Mouse (Mus musculus) frontal cortex, postnatal 25 days (tissue): ENCODE data around the gene Prlh.

Experiments used
- DNase-seq, 2 experiments: peaks; one replicate each; pipeline ENCODE4 v3.0.0; 2022; ENCODE audit warnings: low spot score in 2 of 2

Gene Prlh

DNA sequence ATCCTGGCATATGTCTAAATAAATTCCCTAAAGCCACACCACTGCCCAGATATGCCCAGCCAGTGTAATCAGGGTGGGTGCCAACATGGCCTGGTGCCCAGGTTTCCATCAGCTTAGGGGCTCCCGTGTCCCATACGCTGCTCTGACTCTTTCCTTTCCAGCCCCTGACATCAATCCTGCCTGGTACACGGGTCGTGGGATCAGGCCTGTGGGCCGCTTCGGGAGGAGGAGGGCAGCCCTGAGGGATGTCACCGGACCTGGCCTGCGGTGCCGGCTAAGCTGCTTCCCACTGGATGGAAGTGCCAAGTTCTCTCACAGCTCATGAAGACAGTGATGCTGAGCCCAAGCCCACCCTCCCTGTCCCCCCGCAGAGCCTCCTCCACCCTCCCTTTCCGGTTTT lies 780 bp downstream of the Prlh start:
- DNase-seq = no peak

DNA sequence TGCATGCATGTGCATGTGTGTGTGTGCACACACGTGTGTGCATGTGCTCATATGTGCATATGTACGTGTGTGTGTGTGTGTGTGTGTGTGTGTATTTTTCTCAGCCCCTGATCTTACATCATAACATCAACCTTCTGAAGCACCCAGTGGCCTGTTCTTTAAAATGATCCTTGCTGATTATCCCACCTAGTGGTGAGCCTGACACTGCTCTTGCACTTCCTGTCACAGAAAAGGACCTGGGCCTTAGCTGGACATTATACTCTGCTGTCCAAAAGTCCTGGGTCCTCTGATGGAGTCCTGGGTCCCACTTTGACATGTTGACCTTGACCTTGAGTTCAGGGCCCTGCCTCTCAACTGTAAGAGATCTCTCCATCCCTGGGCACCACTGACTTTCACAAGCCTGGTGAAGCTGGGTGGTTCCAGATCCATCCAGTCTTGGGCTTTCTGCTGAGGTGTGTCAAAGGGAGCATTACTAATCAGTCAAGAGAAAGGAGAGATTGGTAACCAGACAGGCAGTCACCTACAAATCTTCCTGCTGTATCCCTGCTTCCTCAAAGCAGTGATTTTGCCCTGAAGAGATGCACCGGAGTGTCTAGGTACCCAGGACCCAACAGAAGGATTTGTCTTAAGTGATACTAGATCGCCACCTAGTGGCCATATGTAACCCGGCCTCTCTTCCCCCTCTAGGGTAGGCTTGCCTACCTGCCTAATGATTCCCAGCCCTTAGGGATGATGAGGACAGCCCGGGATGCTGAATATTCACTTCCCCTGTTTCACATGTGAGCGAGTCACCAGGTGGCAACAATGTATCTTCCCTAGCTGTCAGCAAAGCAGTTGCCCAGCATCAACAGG lies 3.6 kb downstream of the Prlh start:
- peak; percentile 27 to 59 for DNase-seq

DNA sequence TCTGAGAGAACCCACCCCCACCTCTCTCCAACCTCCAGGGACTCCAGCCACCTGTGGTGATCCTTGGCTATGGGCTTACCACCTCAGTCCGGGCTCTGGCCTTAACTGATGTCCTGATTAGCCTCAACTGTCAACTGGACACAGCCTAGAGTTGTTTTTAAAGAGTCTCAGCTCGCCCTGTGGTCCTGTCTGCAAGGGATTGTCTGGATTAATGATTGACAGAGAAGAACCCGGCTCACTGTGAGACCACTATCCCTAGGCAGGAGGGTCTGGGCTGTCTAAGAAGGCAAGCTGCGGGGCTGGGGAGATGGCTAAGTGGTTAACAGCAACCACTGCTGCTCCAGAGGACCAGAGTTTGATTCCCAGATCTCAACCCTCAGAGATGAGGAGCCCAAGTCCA lies 9.6 kb downstream of the Prlh start:
- DNase-seq = no peak

- no peak for DNase-seq
These were observed 10.1 kb downstream of the Prlh start for GRCm38 (mm10) chr1:90962994-90963393.

DNA sequence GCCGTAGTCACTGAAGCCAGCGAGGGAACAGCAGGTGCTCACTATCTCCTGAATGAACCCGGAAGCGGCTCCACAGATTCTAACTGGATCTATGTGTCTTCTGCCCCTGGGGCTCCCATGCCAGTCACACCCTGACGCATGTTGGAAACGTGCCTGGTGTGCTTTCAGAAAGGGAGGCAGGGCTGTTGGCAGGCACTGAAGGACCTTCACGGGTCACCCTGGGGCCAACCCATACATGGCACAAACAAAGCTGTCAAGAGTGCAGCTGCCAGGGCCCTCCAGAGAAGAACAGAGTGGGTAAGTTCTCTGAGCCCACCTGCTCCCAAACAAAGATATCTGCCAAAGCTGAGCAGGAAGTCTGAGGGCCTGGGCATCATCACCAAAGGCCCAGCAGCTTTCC lies 14.7 kb downstream of the Prlh start:
- no peak for DNase-seq

DNA sequence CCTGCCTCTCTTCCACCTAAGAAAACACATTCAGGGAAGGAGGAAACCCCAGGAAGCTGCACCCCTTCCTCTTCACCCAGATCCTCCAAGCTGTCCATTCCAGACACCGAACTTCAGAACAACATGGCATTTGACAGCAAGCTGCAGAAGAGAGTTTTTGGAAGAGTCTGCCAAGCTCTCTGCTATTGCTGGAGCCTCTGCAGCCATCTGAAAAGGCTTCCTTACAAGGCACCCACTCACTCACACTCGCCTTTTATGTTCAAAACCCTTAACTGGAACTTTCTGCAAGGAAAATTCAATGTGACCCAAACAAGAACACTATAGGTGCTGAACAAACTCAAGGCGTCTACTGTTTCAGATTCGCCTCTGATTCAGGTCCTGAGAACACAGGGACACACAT lies 15.7 kb downstream of the Prlh start:
- no peak for DNase-seq

DNA sequence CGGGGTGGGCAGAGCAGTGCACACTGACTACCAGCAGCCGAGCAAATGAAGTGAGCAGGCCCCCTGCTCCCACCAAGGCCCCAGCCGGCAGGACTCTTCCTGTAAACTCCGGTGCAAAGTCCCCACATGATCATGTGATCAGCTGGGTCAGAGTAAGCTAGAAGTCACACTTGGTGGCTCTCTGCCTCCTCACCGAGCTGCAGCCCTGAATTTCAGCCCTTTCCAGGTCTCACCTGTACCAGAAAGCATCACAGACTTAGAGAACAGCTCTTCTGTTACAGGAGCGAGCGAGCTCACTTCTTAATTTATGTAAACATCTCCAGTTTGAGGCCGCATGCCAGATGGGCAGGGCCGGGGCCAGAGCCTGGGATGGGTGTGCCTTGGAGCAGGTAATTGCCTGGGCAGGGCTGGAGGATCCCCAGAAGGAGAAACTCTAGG lies 16.5 kb downstream of the Prlh start, which contains the start of gene Rab17:
TSS of gene Rab17 (minus strand) at position 315 of the 438 bp plus-strand sequence.
- no peak for DNase-seq

DNA sequence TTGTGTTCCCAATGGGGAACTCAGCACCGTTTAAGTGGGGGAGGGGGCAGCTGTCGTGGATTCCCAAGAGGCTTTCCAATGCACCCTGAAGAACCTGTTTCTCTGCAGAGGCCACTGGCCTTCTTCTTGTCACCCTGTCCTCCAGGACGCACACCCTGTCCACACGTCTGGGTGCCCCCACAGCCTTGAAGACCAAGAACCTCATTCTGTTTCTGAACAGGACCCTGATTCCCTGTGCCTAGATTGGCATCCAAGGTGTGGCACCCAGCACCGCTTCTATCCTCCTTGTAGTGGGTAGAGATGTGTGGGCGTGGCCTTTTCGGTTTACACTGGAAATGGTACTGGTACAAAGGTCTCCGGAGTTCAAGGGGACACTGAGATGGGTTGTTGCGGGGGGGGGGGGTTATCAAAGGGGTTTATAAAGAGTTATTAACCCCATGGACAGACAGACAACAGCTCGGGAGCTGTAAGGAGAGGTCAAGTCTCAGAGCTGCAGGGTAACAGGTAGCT lies 17.0 kb downstream of the Prlh start:
- no peak for DNase-seq

DNA sequence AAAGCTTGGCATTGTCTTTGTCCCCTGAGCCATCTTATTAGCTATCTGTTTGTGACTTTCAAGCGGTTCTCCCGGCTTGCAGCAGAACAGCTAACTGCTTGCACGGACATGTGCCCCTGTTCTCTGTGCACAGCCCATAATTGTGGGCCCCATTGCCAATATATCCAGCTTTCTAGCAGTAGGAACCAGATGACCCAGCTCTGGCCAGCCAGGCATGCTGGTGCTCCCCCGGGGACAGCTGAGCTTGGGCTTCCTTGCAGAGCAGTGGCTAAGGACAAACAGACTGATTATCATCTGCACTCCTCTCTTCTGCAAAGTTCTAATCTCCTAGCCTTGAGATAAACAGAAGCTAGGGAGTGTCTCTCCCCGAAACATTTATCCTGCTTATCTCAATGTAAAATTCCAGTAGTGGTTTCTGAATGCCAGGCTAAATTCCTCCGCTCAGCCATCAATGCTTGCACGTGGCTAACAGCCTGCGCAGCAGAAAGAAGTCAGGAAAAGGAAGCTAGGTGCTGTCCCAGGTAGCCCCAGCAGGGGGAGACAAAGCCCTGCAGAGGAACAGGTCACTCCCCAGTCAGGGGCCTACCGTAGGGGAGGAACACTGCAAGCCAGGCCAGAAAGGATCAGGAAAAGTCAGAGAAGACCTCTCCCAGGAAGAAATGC lies 20.1 kb downstream of the Prlh start:
- peak; percentile 97 to 98 for DNase-seq

- DNase-seq = no peak
These were observed 20.6 kb downstream of the Prlh start for GRCm38 (mm10) chr1:90973574-90973911.

GRCm38 (mm10) chr1:90974906-90975649 lies 22.2 kb downstream of the Prlh start:
- peak; percentile 37 to 57 for DNase-seq

- no peak for DNase-seq
These were observed 23.1 kb downstream of the Prlh start for GRCm38 (mm10) chr1:90975960-90976359.

DNA sequence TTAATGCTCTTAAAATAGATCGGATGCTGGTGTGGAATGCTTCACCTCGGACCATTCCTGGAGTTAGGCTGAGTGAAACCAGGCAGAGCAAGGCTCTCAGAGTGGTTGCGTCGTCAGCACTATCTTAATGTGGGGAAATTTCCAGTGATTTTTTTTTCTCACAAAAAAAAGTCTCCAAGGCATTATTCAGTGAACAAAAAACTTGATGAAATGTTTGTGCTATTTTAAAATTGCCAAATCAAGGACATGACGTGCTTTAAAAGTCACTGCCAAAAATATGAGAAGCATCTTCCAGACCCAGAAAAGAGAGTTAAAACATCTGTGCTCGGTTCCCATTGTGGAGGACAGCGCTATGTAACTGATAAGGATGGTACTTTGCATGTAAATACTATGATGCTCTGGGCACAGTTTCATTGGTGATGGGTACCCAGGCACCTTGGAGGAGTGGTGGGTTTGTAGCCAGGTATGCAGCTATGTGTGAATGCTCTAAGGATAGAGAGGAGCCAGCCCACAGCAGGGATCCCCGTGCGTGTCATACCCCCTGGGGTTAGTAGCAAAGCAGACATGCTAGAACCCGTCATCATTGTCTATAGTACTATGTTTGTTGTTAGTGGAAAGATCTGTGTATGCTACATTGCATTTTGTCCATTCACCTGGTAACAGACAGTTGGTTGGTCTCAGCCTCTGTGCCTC lies 27.9 kb downstream of the Prlh start:
- DNase-seq = no peak

DNA sequence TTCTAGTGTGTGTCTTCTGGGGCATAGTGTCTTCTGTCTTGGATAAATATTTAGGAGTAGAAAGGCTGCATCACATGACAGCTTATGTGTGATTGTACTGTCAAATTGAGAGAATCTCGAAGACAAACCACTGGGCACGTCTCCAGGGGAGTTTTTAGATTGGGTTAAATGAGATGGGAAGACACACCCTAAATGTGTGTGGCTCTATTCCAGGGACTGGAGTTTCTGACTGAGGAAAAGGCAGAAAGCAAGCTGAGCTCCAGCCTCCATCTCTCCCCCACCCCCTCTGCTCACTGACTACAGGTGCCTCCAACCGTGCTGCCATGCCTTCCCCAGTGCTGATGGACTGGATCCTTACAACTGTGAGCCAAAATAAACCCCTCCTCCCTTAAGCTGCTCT lies 28.4 kb downstream of the Prlh start:
- DNase-seq = no peak

DNA sequence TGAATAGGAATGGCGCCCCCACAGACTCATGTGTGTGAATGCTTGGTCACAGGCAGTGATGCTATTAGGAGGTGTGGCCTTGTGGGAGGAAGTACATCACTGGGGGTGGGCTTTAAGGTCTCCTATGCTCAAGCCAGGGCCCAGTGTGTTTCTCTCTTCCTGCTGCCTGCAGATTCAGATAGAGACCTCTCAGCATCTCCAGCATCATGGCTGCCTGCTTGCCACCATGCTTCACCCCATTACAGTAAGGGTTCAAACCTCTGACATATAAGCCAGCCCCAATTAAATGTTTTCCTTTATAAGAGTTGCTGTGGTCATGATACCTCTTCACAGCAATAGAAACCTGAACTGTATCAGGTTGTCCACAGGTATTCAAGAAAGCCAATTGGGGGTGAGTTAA lies 43.0 kb downstream of the Prlh start:
- DNase-seq = no peak

DNA sequence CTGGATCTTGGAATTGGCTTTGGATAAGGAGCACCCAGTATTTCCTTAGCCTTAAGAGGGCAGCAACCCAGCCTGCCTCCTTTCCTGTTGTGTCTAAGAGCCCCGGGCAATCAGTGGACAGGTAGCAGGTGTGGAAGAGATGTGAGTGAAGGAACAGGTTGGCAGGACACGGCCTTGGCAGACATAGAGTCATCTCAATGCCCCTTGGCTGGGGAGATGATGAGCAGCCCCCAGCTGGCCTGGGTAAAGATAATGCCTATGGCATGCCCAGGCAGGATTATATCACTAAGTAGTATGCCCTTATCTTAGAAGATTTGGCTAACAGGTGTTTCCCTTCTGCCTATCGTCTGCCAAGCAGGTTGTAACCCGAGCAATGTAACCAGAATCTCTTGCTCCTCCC lies 44.2 kb downstream of the Prlh start:
- DNase-seq = no peak

DNA sequence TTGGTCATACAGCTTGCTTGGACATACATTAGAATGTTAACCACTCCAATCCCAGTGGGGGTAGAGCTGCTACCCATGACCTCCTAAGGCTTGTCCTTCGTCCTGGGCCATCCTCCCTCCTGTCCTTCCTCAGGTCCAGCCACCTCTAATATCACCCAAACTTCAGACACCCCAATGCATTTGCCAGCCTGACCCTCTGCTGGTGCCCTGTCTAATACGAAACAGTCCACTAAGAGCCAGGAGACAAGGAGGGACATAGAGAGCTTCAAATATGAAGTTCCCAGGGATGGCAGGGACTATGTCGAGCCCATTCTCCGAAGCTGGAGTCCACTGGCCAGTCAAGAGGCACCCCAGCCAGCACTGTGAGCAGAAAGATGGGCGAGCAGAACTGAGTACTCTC lies 44.7 kb downstream of the Prlh start:
- DNase-seq = no peak

DNA sequence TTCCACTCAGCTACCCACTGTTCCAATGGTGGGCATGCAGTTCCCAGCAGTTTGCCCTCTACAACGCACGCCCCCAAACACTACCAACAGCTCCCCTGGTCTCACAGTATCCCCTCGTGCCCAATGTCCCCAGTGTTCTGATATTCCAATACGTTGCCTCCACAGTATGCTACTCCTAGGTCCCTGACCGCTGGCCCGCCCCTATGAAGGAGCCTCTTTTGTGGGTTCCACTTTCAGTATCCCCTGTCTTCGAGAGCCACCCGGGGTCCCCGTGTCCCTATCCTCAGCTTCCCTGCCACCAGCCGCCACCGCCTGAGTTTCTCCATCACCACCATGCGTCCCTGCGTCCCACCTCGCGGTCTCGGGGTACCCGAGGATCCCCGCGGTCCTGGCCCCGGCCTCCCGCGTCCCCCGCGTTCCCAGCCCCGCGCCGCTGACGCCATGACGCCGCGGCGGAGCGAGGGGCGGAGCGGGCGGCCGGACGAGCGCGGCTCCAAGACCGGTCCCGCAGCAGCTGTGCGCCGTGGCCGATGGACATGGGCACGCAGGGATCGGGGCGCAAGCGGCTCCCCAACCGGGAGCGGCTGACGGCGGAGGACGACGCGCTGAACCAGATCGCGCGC lies 45.5 kb downstream of the Prlh start, which contains the start of gene Lrrfip1:
TSS of gene Lrrfip1 (plus strand) at position 470 of the 623 bp plus-strand sequence.
- peak; percentile 47 to 50 for DNase-seq

- no peak for DNase-seq
These were observed 46.1 kb downstream of the Prlh start for GRCm38 (mm10) chr1:90998891-90999611.

GRCm38 (mm10) chr1:90999911-91000601 lies 47.1 kb downstream of the Prlh start:
- DNase-seq = no peak
